Mouse (Mus musculus) lung, embryonic 15.5 days (tissue): ENCODE measurements around the gene Cryba1. TPM values are rescaled to one million over a fixed set of nuclear protein-coding genes. Genes with fewer than 3 reads are reported as not detected.

Experiments
- ATAC-seq: fragments of 200-750 bp; cut with Nextera tagmentation; 2 replicates; pipeline ENCODE4 v1.8.0; 2017; ENCODE audit warnings: moderate number of reproducible peaks, borderline replicate concordance; ENCODE audit not compliant: low FRiP score, low TSS enrichment; ENCODE audit errors: extremely low read depth
- H3K27ac ChIP-seq: fragments of 300-500 bp; sonication (generic); 2 replicates; pipeline ENCODE4 v1.5.1; 2015; ENCODE audit warnings: moderate library complexity, mild to moderate bottlenecking, inconsistent platforms
- H3K27me3 ChIP-seq: fragments of 300-500 bp; sonication (generic); 2 replicates; pipeline ENCODE4 v1.6.1; 2015; ENCODE audit warnings: inconsistent platforms
- H3K36me3 ChIP-seq: fragments of 300-500 bp; sonication (generic); 2 replicates; pipeline ENCODE4 v1.6.1; 2015; ENCODE audit warnings: inconsistent platforms
- H3K4me1 ChIP-seq: fragments of 300-500 bp; sonication (generic); 2 replicates; pipeline ENCODE4 v1.6.1; 2015; ENCODE audit warnings: inconsistent platforms
- H3K4me2 ChIP-seq: fragments of 300-500 bp; sonication (generic); 2 replicates; pipeline ENCODE4 v1.6.1; 2015; ENCODE audit warnings: inconsistent platforms, mild to moderate bottlenecking, moderate library complexity
- H3K4me3 ChIP-seq: fragments of 300-500 bp; sonication (generic); 2 replicates; pipeline ENCODE4 v1.5.1; 2015; ENCODE audit warnings: mild to moderate bottlenecking, inconsistent platforms
- H3K9ac ChIP-seq: fragments of 300-500 bp; sonication (generic); 2 replicates; pipeline ENCODE4 v1.6.1; 2015; ENCODE audit warnings: inconsistent platforms
- H3K9me3 ChIP-seq: fragments of 300-500 bp; sonication (generic); 2 replicates; pipeline ENCODE4 v1.6.1; 2016; ENCODE audit warnings: inconsistent platforms
- WGBS: fragments of 180-500 bp; shearing (Covaris S2); methylation state at CpG from one replicate; pipeline ENCODE4 v1.1.7; 2015; 5-methylcytosine and 5-hydroxymethylcytosine counted together
- polyA plus RNA-seq: library from polyadenylated mRNA; unstranded; fragments of >200 nt; fragmentation: Nextera tagmentation; extraction: Ambion mirVana; gene quantifications from 2 replicates; pipeline ENCODE4 v1.2.1, GENCODE M21; 2015

Gene Cryba1
- not detected in 2 replicates for polyA plus RNA-seq

GRCm38 (mm10) chr11:77725183-77725582 lies at the start of gene Cryba1:
TSS of gene Cryba1 (minus strand) at chr11:77725283.
- Histone ChIP-seq H3K4me3 (no peak within 1 kb of the TSS), H3K36me3 (no peaks in the 10 kb centered on the region), H3K27ac (no peak within 1 kb of the TSS), H3K4me1 (no peaks in the 10 kb centered on the region), H3K4me2 (no peak within 1 kb of the TSS), H3K9ac (no peak within 1 kb of the TSS), H3K27me3 (no peaks in the 10 kb centered on the region), H3K9me3 (no peaks in the 10 kb centered on the region)
- ATAC-seq: no peak
- WGBS: 64% methylated on average over 7 of the region's 7 CpGs

GRCm38 (mm10) chr11:77771879-77772713 lies 47.0 kb upstream of the Cryba1 start:
- H3K4me1 ChIP-seq: peaks cover 22% of the 10 kb centered on the region
- H3K4me3 ChIP-seq: no peak overlapping the region
- no peak overlapping the region for H3K9ac ChIP-seq
- no peak for ATAC-seq
- H3K4me2 ChIP-seq: no peak overlapping the region
- WGBS: 50% methylated on average over 8 of the region's 8 CpGs
- peak overlapping the region; percentile 63; the same call in 1 of the 2 replicates for H3K27ac ChIP-seq
- H3K27me3 ChIP-seq: no peaks in the 10 kb centered on the region
- H3K9me3 ChIP-seq: no peaks in the 10 kb centered on the region
- H3K36me3 ChIP-seq: no peaks in the 10 kb centered on the region

GRCm38 (mm10) chr11:77770346-77770745 lies 45.3 kb upstream of the Cryba1 start:
- Histone ChIP-seq H3K27me3 (no peaks in the 10 kb centered on the region), H3K9ac (no peak overlapping the region), H3K4me1 (peaks cover 36% of the 10 kb centered on the region), H3K9me3 (no peaks in the 10 kb centered on the region), H3K27ac (no peak overlapping the region), H3K4me2 (no peak overlapping the region), H3K4me3 (no peak overlapping the region), H3K36me3 (no peaks in the 10 kb centered on the region)
- no peak for ATAC-seq
- 66% methylated on average over 8 of the region's 8 CpGs for WGBS

- no peaks in the 10 kb centered on the region for H3K27me3 ChIP-seq
- H3K9ac ChIP-seq: no peak overlapping the region
- H3K4me1 ChIP-seq: peaks cover 44% of the 10 kb centered on the region
- no peaks in the 10 kb centered on the region for H3K36me3 ChIP-seq
- no peak overlapping the region for H3K4me3 ChIP-seq
- 77% methylated on average over 4 of the region's 4 CpGs for WGBS
- no peak for ATAC-seq
- no peak overlapping the region for H3K4me2 ChIP-seq
- H3K9me3 ChIP-seq: no peaks in the 10 kb centered on the region
- H3K27ac ChIP-seq: no peak overlapping the region
Measured at GRCm38 (mm10) chr11:77769496-77769895, 44.4 kb upstream of the Cryba1 start.

GRCm38 (mm10) chr11:77766351-77767001 lies 41.4 kb upstream of the Cryba1 start:
- Histone ChIP-seq H3K27me3 (no peaks in the 10 kb centered on the region), H3K4me2 (peak overlapping the region; percentile 81), H3K4me1 (peaks cover 43% of the 10 kb centered on the region), H3K9me3 (no peaks in the 10 kb centered on the region), H3K27ac (peak overlapping the region; percentile 91), H3K36me3 (no peaks in the 10 kb centered on the region), H3K9ac (peak overlapping the region; percentile 49), H3K4me3 (peak overlapping the region; percentile 39)
- 0 out of 2 replicates have a peak, but pooled peaks have one; percentile 24 for ATAC-seq
- 3% methylated on average over 35 of the region's 35 CpGs for WGBS

- Histone ChIP-seq H3K36me3 (no peaks in the 10 kb centered on the region), H3K27ac (peak overlapping the region; percentile 91), H3K4me1 (peaks cover 43% of the 10 kb centered on the region), H3K27me3 (no peaks in the 10 kb centered on the region), H3K4me3 (peak overlapping the region; percentile 0; the same call in 1 of the 2 replicates), H3K9ac (peak overlapping the region; percentile 5; the same call in 1 of the 2 replicates), H3K9me3 (no peaks in the 10 kb centered on the region), H3K4me2 (peak overlapping the region; percentile 81)
- 35% methylated on average over 4 of the region's 4 CpGs for WGBS
- ATAC-seq: no peak
Measured at GRCm38 (mm10) chr11:77765459-77765777, 40.3 kb upstream of the Cryba1 start.

- no peaks in the 10 kb centered on the region for H3K27me3 ChIP-seq
- peak overlapping the region; percentile 89 for H3K4me3 ChIP-seq
- peak overlapping the region; percentile 91 for H3K27ac ChIP-seq
- H3K36me3 ChIP-seq: no peaks in the 10 kb centered on the region
- H3K4me2 ChIP-seq: peak overlapping the region; percentile 81
- 0 out of 2 replicates have a peak overlapping the region, but pooled peaks have one; percentile 90 for H3K9ac ChIP-seq
- 39% methylated on average over 9 of the region's 9 CpGs for WGBS
- ATAC-seq: peak; percentile 37; the same call in 1 of the 2 replicates
- H3K4me1 ChIP-seq: peaks cover 43% of the 10 kb centered on the region
- no peaks in the 10 kb centered on the region for H3K9me3 ChIP-seq
Measured at GRCm38 (mm10) chr11:77764694-77765458, 39.8 kb upstream of the Cryba1 start.

GRCm38 (mm10) chr11:77763673-77764340 lies 38.7 kb upstream of the Cryba1 start:
- Histone ChIP-seq H3K4me1 (peaks cover 40% of the 10 kb centered on the region), H3K4me2 (peak overlapping the region; percentile 81), H3K4me3 (peak overlapping the region; percentile 89), H3K27ac (peak overlapping the region; percentile 91), H3K27me3 (no peaks in the 10 kb centered on the region), H3K9me3 (no peaks in the 10 kb centered on the region), H3K36me3 (no peaks in the 10 kb centered on the region), H3K9ac (peak overlapping the region; percentile 90)
- 4% methylated on average over 26 of the region's 26 CpGs for WGBS
- peak; percentile 54; the same call in 1 of the 2 replicates for ATAC-seq

GRCm38 (mm10) chr11:77762783-77763672 lies 37.9 kb upstream of the Cryba1 start, which contains the start of gene Myo18a:
TSS of gene Myo18a (plus strand) at chr11:77763246.
- no peaks in the 10 kb centered on the region for H3K27me3 ChIP-seq
- H3K27ac ChIP-seq: peak within 1 kb of the TSS; percentile 91
- H3K9ac ChIP-seq: peak within 1 kb of the TSS; percentile 90
- H3K4me3 ChIP-seq: peak within 1 kb of the TSS; percentile 89
- peak within 1 kb of the TSS; percentile 81 for H3K4me2 ChIP-seq
- peaks cover 42% of the 10 kb centered on the region for H3K4me1 ChIP-seq
- ATAC-seq: peak; percentile 81
- no peaks in the 10 kb centered on the region for H3K36me3 ChIP-seq
- no peaks in the 10 kb centered on the region for H3K9me3 ChIP-seq
- 1% methylated on average over 57 of the region's 79 CpGs for WGBS

GRCm38 (mm10) chr11:77760031-77760430 lies 34.9 kb upstream of the Cryba1 start:
- H3K4me2 ChIP-seq: no peak overlapping the region
- no peak for ATAC-seq
- 83% methylated on average over 4 of the region's 4 CpGs for WGBS
- no peak overlapping the region for H3K4me3 ChIP-seq
- no peak overlapping the region for H3K9ac ChIP-seq
- peaks cover 21% of the 10 kb centered on the region for H3K4me1 ChIP-seq
- H3K27me3 ChIP-seq: no peaks in the 10 kb centered on the region
- no peak overlapping the region for H3K27ac ChIP-seq
- H3K9me3 ChIP-seq: no peaks in the 10 kb centered on the region
- H3K36me3 ChIP-seq: no peaks in the 10 kb centered on the region
